Mouse (Mus musculus) cerebellum, adult (tissue): ENCODE measurements at regions not wholly inside any gene's neighbourhood (a gene's known extent, or its start where the extent isn't known, plus 50 kb on each side); places are given as distances from the start of the nearest gene placed in this dataset.

Experiments
- ATAC-seq: cut with Nextera tagmentation; 2 replicates; pipeline ENCODE4 v1.9.2; 2017; ENCODE audit warnings: mild to moderate bottlenecking, moderate library complexity, mixed read lengths; ENCODE audit not compliant: insufficient number of reproducible peaks, low FRiP score, low TSS enrichment

GRCm38 (mm10) chrX:35791273-35791672 is 97.4 kb upstream of the Dock11 start:
- no peak for ATAC-seq

DNA sequence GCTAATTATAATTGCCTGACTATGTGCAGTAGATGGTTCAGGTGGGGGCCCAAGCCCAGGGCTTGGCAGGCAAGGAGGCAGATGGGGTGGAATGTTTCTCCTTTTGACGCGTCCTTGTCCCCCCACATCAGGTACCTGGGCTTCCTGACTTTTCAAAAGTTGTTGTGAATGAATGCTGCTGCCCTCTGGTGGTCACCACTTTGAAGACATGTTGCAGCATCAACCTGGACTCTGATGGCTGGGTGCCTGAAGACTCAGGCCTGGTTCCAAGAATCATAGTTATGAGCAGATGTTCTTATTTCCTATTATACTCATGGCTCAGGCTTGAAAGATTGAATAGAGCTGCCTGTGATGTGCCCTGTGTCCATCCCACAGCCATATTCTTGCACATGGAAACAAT is 75.4 kb upstream of the Dock11 start:
- no peak for ATAC-seq

- 0 out of 2 replicates have a peak, but pooled peaks have one; percentile 45 for ATAC-seq
These were observed 54.2 kb upstream of the Dock11 start for GRCm38 (mm10) chrX:35834411-35834810.

DNA sequence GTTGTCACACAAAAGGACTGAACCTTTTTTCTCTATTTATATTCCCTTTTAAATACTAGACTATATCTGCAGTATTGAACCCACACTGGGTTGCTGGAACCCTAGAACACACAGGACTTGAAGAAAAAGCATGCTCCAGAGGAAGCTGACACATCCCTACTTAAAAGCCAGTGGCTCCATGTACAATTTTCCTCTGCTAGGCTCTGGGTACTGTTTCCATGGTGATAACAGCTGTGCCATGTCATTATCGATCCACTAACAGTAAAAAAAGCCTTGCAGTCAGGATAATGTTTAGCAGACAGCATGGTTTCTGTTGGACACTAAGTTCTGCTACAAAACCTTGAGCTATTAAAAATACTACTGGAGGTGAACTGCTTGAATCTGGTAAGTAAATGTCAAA is 50.6 kb upstream of the Dock11 start:
- no peak for ATAC-seq
